Mouse (Mus musculus) mouse embryonic stem cell (cell line): ENCODE results near the gene Aup1.

Experiments
- in situ Hi-C, 2 experiments: fragments of 300-500 bp; cut with MboI; formaldehyde crosslinking; loops; 1 replicate in 1 of 2; 3 replicates in 1 of 2; pipeline ENCODE4 v1.14.3; 2019 to 2020; ENCODE audit warnings: low sequenced_read_pairs in 2 of 2, low pct_unique_long_range_greater_than_20kb in 1 of 2, mixed read lengths in 1 of 2; ENCODE audit not compliant: unreplicated experiment in 1 of 2

Aup1 gene

DNA sequence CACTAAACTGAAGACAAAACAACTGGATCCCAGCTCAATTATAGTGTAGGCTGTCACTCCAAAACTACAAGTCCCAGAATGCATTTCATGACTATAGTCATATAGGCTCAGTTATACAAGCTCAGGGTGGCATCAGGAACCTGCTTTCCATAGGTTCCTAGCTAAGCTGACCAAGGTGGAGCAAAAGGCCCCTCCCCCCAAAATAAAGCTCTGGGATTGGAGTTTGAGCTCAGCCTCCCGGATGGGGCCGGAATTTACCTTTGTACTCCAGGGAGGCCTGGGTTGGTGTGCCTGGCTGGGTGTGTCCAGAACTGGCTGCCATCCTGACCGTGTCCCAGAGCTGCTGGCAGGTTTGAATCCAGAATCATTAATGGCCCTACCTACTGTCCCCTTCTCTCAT, 3.5 kb downstream of the Aup1 start, which contains the start of gene Dqx1:
Gene Dqx1, plus strand, starts transcription at position 55 of the 400 bp plus-strand sequence.
- in situ Hi-C loops = no loop called here

DNA sequence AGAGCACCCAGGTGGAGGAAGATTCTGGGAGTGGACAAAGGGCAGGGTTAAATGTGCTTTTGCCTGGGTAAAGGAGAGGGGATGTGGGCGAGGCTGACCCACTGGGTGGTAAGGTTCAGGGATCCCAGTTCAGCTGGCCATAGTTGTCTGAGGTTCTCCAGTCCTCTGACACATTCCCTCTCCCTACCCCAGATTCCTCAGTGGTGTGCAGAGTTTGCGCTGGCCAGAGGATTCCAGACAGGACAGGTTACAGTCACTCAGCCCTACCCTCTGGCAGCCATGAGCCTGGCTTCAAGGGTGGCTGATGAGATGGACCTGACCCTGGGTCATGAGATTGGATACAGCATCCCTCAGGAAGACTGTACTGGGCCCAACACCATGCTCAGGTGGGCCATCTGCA, 4.4 kb downstream of the Aup1 start:
- in situ Hi-C loops = no loop called here

DNA sequence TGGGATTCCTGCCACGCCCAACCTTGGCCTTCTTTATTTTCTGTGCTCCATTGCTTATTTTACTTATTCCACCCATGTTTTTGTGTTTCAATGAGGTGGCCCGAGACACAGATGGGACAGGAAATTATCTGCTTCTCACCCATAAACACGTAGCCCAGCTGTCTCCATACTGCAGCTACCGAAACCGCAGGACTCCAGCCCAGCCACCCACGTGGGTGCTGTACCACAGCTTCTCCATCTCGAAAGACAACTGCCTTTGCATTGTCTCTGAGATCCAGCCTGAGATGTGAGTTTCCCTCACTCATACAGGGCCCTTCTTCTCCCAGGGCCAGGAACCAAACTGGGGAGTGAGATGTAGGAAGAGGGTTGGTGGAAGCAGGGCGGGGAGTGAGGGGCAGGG, 11.7 kb downstream of the Aup1 start:
- in situ Hi-C loops = loop anchor here in 1 of 2 experiments (10.0 kb wide), 1 partner anchor 649 kb away; the partner anchor contains the start of gene Vax2

DNA sequence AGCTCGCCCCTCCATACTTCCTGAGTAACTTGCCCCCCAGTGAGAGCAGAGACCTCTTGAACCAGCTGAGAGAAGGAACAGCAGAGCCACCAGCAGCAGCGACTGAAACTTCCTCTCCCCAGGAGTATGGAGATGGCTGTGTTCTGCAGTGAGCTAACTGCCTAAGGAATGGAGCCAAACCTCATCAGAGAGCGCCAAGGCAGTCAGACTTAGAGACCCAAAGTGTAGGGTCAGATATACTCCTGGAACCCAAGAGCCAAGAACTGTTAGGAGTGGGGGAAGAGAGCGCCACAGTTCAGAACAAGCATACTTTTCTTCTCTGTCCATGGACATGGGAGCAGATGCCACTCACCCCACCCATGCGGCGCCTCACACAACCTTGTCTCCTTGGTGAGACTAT, 12.1 kb downstream of the Aup1 start:
- in situ Hi-C loops = loop anchor here in 1 of 2 experiments (10.0 kb wide), 1 partner anchor 648 kb away; the partner anchor contains the start of gene Vax2

- in situ Hi-C loops = loop anchor here in 1 of 2 experiments (10.0 kb wide), 1 partner anchor 647 kb away; the partner anchor contains the start of gene Vax2
Measured at GRCm38 (mm10) chr6:83068221-83068620, 13.9 kb downstream of the Aup1 start.

DNA sequence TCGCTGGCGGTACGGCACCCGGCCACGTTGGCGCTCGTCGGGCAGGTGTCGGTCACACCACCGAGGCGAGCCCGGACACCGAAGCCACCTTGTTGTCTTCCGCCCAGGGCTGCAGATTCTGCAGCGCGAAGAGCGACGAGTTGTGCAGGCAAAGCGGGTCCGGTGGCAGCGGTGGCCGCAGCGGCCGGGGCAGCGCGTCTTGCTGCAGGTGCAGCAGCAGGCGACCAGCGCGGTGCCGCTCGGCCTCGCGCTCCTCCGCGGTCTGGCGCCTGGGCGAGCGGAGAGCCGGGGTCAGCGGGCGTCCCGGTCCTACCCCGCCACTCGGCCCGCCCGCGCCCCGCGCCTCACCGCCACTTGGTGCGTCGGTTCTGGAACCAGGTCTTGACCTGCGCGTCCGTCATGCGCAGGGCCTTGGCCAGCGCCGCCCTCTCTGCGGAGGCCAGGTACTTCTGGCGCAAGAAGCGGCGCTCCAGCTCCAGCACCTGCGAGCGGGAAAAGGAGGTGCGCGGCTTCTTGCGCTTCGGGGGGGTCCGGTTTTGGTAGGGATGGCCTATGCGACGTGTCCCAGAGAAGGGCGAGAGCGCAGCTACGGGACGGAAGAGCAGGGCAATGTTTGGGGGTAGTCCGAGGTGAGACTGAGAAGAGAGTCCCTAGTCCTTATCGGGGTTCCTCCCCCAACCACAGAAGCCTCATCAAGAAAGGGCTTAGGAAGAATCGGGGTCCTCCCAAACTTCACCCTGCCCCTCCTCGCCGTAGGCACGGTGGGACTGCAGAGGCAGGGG, 14.6 kb downstream of the Aup1 start:
- in situ Hi-C loops = loop anchor here in 1 of 2 experiments (10.0 kb wide), 1 partner anchor 646 kb away; the partner anchor contains the start of gene Vax2

DNA sequence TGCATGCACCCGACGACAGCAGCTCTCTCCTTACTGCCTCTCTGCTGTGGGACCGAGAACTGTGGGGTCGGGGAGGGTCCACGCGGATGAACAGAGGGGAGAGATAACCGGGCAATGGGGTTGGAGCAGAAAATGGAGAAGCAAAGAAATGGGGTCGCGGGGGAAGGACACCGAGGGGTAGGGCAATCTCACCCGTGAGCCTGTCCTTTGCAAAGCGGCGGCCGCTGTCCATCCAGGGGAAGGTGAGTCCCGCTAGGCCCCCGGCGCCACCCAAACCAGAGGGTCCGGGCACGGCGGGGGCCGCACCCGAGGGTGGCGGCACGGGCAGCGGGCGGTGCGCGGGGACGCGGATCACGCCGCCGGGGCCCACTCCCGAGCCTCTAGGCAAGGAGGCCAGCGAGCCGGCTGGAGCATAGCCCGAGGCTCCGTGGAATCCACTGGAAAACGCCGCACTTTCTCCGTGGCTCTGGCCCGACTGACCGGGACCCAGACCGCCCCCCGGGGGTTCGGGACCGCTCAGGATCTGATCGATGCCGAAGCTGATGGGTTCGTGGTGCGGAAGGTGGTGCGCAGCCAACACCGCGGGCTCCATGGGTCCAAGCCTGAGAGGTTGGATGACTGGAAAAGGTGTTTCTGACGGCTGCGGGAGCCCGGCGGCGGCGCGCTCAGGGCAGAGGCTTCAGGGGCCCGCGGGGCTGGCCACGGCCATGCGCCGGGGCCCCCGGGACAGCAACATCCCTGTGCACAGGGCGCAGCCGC, 15.3 kb downstream of the Aup1 start:
- in situ Hi-C loops = loop anchor here in 1 of 2 experiments (10.0 kb wide), 1 partner anchor 645 kb away; the partner anchor contains the start of gene Vax2

- in situ Hi-C loops = no loop called here
Measured at GRCm38 (mm10) chr6:83070247-83070310, 15.8 kb downstream of the Aup1 start, which contains the start of gene Tlx2. Gene Tlx2 (minus strand): TSS chr6:83070293.

- in situ Hi-C loops = no loop called here
Measured at GRCm38 (mm10) chr6:83070311-83071219, 16.2 kb downstream of the Aup1 start.

GRCm38 (mm10) chr6:83071220-83071619, 16.9 kb downstream of the Aup1 start:
- in situ Hi-C loops = no loop called here

DNA sequence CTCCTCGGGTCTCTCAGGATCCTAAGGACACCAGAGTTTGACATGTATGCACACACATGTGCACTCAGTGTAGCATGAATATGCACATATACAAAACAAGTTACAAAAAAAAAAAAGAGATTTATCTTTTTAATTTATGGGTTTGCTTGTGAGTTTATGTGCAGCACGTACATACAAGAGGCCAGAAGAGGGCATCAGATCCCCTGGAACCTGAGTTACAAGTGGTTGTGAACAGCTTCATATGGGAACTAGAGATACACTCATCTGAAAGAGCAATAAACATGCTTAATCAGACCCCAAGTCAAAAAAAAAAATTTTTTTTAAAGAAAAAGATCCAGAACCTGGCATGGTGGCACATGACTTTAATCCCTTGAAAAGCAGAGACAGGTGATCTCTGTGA, 20.7 kb downstream of the Aup1 start:
- in situ Hi-C loops = no loop called here

- in situ Hi-C loops = no loop called here
Measured at GRCm38 (mm10) chr6:83077630-83078323, 23.5 kb downstream of the Aup1 start, which contains the start of gene Pcgf1. Gene Pcgf1 (plus strand): TSS chr6:83077869.

DNA sequence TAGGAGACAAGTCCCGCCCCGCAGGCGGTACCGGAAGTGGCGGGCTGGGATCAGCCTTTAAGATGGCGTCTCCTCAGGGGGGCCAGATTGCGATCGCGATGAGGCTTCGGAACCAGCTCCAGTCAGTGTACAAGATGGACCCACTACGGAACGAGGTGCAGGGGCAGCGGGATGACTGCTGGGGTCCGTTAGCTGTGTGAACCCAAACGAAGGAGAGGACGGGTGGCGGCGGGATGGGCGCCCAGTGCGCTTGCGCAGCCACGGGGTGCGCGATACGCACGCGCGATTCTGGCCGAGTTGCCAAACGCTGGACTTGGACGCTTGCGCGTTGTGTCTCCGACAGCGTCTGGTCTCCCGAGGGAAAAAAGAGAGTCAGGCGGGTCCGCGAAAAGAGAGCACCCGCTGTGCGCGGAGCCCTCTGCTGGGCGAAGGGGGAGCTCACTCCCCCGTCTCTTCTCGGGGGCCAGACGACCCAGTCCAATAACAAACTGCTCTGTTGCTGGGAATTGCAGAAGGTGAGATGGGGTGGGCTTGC, 24.1 kb downstream of the Aup1 start:
- in situ Hi-C loops = no loop called here

- in situ Hi-C loops = no loop called here
Measured at GRCm38 (mm10) chr6:83080210-83080609, 25.9 kb downstream of the Aup1 start.

DNA sequence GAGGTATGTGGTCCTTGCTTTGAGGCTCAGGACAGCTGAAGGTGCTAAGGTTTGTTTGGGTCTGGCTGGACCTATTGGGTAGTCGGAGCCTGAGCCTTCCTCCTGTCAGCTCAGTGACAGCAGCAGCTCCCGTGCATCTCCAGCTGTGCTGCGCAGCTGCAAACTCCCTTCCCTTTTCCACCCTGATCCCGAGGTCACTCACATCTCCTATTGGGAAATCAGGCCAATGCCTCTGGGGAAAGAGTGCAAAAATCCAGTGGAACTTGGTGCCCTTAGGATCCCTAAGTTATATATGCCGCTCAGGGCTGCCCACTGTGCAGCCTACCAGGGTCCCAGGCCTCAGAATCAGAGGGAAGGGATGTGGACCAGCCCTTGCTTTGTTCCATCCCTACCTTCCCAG, 29.2 kb downstream of the Aup1 start:
- in situ Hi-C loops = no loop called here

- in situ Hi-C loops = no loop called here
Measured at GRCm38 (mm10) chr6:83084477-83084876, 30.2 kb downstream of the Aup1 start.

GRCm38 (mm10) chr6:83086121-83087035, 32.1 kb downstream of the Aup1 start, which contains the start of gene Lbx2:
Gene Lbx2 (plus strand): TSS chr6:83086367.
- in situ Hi-C loops = no loop called here
